Mouse (Mus musculus) inflammation-experienced regulatory T-cells (primary cell): ENCODE measurements around the gene Fam135a. TPM values are rescaled to one million over a fixed set of nuclear protein-coding genes. Genes with fewer than 3 reads are reported as not detected.

Source experiments
- polyA plus RNA-seq, 2 experiments: library from polyadenylated mRNA; unstranded; fragments of 100-300 nt; shearing (Covaris generic); gene quantifications; one replicate each; pipeline ENCODE4 v1.2.1; 2017

Fam135a gene
- polyA plus RNA-seq: 1 to 10 TPM in 1 of 2 experiments, under 1 TPM in 1; 0.65 to 1.0 TPM

GRCm38 (mm10) chr1:24099926-24100869, at the start of gene Fam135a:
Gene Fam135a, minus strand, starts transcription at chr1:24100341.

GRCm38 (mm10) chr1:24005070-24005804, 94.9 kb downstream of the Fam135a start, which contains the start of gene Sdhaf4:
Gene Sdhaf4, minus strand, starts transcription at chr1:24005656.

Other genes with a start within 250 kb of the Fam135a start
- 100 to 1,000 TPM; 104 to 108 TPM for gene Smap1, start 178.0 kb downstream of the Fam135a start, polyA plus RNA-seq
- gene Sdhaf4, start 94.7 kb downstream of the Fam135a start, polyA plus RNA-seq: 10 to 100 TPM; 52.4 to 55.8 TPM
- not detected for gene Col9a1, start 77.3 kb upstream of the Fam135a start, polyA plus RNA-seq